Mouse (Mus musculus) forebrain, embryonic 13.5 days (tissue): ENCODE measurements around the gene Cyp4a31. TPM values are rescaled to one million over a fixed set of nuclear protein-coding genes. Genes with fewer than 3 reads are reported as not detected.
"Not testable (repeated sequence)": the region's sequence is repeated elsewhere in the genome, so short reads cannot be mapped to it uniquely, and the experiment has no call there.

Experiments used
- ATAC-seq: fragments of 200-750 bp; cut with Nextera tagmentation; 2 replicates; pipeline ENCODE4 v1.8.0; 2017
- H3K27ac ChIP-seq: fragments of 300-500 bp; sonication (generic); 2 replicates; pipeline ENCODE4 v1.5.1; 2015; ENCODE audit warnings: inconsistent platforms, mild to moderate bottlenecking, moderate library complexity
- H3K27me3 ChIP-seq: fragments of 300-500 bp; sonication (generic); 2 replicates; pipeline ENCODE4 v1.6.1; 2015; ENCODE audit warnings: mild to moderate bottlenecking, inconsistent platforms
- H3K36me3 ChIP-seq: fragments of 300-500 bp; sonication (generic); 2 replicates; pipeline ENCODE4 v1.6.1; 2015; ENCODE audit warnings: mild to moderate bottlenecking, inconsistent platforms; ENCODE audit not compliant: poor library complexity, severe bottlenecking
- H3K4me1 ChIP-seq: fragments of 300-500 bp; sonication (generic); 2 replicates; pipeline ENCODE4 v1.6.1; 2015; ENCODE audit warnings: inconsistent platforms
- H3K4me2 ChIP-seq: fragments of 300-500 bp; sonication (generic); 2 replicates; pipeline ENCODE4 v1.6.1; 2015; ENCODE audit warnings: inconsistent platforms, mild to moderate bottlenecking, moderate library complexity
- H3K4me3 ChIP-seq: fragments of 300-500 bp; sonication (generic); 2 replicates; pipeline ENCODE4 v1.5.1; 2015; ENCODE audit warnings: mild to moderate bottlenecking, inconsistent platforms
- H3K9ac ChIP-seq: fragments of 300-500 bp; sonication (generic); 2 replicates; pipeline ENCODE4 v1.6.1; 2015; ENCODE audit warnings: mild to moderate bottlenecking, inconsistent platforms
- H3K9me3 ChIP-seq: fragments of 300-500 bp; sonication (generic); replicated peaks from 2 replicates; pipeline ENCODE4 v1.6.1; 2016; ENCODE audit warnings: inconsistent platforms
- WGBS: fragments of 180-500 bp; shearing (Covaris S2); methylation state at CpG from one replicate; pipeline ENCODE4 v1.1.7; 2015; 5-methylcytosine and 5-hydroxymethylcytosine counted together
- polyA plus RNA-seq: library from polyadenylated mRNA; unstranded; fragments of >200 nt; fragmentation: Nextera tagmentation; extraction: Ambion mirVana; gene quantifications from 2 replicates; pipeline ENCODE4 v1.2.1, GENCODE M21; 2015

The Cyp4a31 gene
- polyA plus RNA-seq: not detected in 2 replicates

DNA sequence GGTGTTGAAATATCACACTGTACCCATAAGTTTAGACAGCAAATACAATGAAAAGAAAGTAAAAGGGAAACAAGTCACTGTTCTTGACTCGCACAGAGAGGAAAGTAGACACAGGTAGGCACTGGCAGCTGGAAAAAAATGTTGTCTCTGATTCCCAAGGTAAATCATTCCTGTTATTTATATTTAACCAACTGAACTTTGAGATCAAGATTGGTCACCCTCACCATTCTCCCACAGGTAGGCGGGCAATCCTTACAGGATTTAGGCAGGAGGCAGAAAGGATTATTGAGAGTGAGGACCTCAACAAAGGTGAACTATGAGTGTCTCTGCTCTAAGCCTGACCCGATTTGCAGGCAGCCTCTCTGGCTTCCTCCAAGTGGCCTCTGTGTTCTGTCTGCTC lies at the start of gene Cyp4a31:
Gene Cyp4a31 (plus strand): TSS at position 249 of the 400 bp plus-strand sequence.
- no peak within 1 kb of the TSS for H3K27ac ChIP-seq
- no peaks in the 10 kb centered on the region for H3K4me1 ChIP-seq
- 85% methylated on average over 3 of the region's 3 CpGs for WGBS
- no peak within 1 kb of the TSS for H3K4me3 ChIP-seq
- no peak within 1 kb of the TSS for H3K9ac ChIP-seq
- H3K9me3 ChIP-seq: no peaks in the 10 kb centered on the region
- no peaks in the 10 kb centered on the region for H3K36me3 ChIP-seq
- ATAC-seq: no peak
- H3K4me2 ChIP-seq: no peak within 1 kb of the TSS
- no peaks in the 10 kb centered on the region for H3K27me3 ChIP-seq

DNA sequence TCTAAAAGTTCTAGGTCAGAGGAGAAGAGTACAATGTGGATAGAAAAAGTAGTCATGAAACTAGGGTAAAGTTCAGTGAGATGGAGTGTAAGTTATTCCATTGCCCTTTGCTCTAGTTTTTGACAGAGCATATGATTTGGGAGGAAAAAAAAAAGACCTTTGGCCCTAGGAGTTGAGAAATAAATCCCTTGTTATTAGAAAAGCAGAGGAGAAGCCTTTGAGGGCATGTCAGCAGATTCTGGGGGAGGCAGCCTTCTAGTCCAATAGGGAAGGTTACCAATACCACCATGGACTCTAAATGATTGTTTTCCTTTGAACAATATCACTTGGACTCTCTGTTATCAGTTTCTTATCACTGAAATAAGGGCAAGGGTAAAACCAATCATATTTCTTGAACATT lies 49.5 kb upstream of the Cyp4a31 start:
- not testable (repeated sequence) for H3K27me3 ChIP-seq, H3K9me3 ChIP-seq, H3K36me3 ChIP-seq, ATAC-seq, H3K4me1 ChIP-seq, H3K27ac ChIP-seq, H3K9ac ChIP-seq, H3K4me2 ChIP-seq, H3K4me3 ChIP-seq

DNA sequence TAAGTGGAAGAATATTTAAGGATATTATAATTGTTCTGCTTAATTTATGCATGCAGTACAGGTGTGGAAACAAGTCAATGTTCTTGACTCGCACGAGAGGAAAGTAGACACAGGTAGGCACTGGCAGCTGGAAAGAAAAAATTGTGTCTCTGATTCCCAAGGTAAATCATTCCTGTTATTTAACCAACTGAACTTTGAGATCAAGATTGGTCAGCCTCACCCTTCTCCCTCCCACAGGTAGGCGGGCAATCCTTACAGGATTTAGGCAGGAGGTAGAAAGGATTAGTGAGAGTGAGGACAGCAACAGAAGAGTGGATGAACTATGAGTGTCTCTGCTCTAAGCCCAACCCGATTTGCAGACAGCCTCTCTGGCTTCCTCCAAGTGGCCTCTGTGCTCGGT lies 45.4 kb upstream of the Cyp4a31 start, which contains the start of gene Cyp4a10:
Gene Cyp4a10 (plus strand): TSS at position 265 of the 400 bp plus-strand sequence.
- not testable (repeated sequence) for H3K9ac ChIP-seq, H3K27me3 ChIP-seq, H3K4me1 ChIP-seq, H3K9me3 ChIP-seq, ATAC-seq, H3K27ac ChIP-seq, H3K36me3 ChIP-seq, H3K4me3 ChIP-seq, H3K4me2 ChIP-seq
- 73% methylated on average over 5 of the region's 5 CpGs for WGBS

DNA sequence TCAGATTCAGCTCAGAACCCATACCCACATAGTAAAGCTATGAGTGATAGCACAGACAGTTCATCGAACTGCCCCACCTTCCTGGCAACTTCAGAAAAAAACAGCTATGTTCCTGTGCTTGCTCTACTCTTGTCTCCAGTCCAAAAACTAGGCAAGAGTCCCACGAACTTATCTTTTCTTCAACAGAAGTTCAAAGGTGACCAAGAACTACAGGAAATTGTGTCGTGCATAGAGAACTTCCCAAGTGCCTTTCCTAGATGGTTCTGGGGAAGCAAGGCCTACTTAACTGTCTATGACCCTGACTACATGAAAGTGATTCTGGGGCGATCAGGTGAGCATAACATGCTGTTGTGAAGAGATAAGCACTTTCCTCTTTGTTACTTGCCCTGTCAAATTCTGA lies 44.0 kb upstream of the Cyp4a31 start:
- no peak overlapping the region for H3K4me3 ChIP-seq
- no peaks in the 10 kb centered on the region for H3K27me3 ChIP-seq
- H3K27ac ChIP-seq: no peak overlapping the region
- no peaks in the 10 kb centered on the region for H3K4me1 ChIP-seq
- H3K4me2 ChIP-seq: no peak overlapping the region
- 85% methylated on average over 4 of the region's 4 CpGs for WGBS
- no peaks in the 10 kb centered on the region for H3K9me3 ChIP-seq
- no peak for ATAC-seq
- H3K36me3 ChIP-seq: no peaks in the 10 kb centered on the region
- H3K9ac ChIP-seq: no peak overlapping the region

DNA sequence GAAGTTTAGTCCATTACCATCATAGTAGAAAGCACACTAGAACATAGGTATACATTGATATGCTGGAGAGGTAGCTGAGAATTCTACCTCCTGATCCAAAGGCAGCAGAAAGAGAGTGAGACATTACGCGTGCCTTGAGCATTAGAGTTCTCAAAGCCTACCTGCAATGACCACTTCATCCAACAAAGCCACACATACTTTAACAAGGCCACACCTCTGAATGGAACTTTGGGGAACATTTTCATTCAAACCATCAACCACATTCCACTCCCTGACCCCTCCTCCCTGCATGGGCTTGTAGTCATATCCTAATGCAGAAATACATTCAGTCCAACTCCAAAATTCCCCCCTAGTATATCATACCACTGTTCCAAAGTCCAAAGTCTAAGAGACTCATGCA lies 41.7 kb upstream of the Cyp4a31 start:
- no peak for ATAC-seq
- Histone ChIP-seq H3K9me3 (no peaks in the 10 kb centered on the region), H3K27me3 (no peaks in the 10 kb centered on the region)

DNA sequence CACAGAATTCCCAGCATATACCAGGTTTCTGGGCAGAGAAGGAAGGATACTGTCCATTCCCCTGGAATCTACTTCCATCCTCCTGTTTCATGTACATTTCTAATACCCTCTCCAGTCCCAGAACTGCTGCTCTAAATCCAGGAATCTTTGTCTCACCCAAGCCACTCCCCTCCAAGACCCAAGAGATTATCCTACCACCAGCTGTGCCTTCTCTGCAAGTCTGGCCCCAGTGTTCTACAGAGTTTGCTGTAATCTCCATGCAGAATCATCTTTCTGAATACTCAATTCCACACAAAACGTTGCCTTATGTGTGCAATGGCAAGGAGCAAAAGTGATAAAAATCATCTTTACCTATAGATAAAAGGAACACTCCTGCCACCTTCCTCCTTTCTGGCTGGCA lies 18.3 kb upstream of the Cyp4a31 start:
- H3K27ac ChIP-seq: no peak overlapping the region
- WGBS: 33% methylated on average over 1 of the region's 1 CpGs
- ATAC-seq: no peak

More for the DNA sequence above, 41.7 kb upstream of the Cyp4a31 start:
- H3K27ac ChIP-seq: no peak overlapping the region
- WGBS: 96% methylated on average over 2 of the region's 2 CpGs
- no peak overlapping the region for H3K9ac ChIP-seq
- H3K4me2 ChIP-seq: no peak overlapping the region
- no peak overlapping the region for H3K4me3 ChIP-seq
- no peaks in the 10 kb centered on the region for H3K36me3 ChIP-seq
- H3K4me1 ChIP-seq: no peaks in the 10 kb centered on the region

DNA sequence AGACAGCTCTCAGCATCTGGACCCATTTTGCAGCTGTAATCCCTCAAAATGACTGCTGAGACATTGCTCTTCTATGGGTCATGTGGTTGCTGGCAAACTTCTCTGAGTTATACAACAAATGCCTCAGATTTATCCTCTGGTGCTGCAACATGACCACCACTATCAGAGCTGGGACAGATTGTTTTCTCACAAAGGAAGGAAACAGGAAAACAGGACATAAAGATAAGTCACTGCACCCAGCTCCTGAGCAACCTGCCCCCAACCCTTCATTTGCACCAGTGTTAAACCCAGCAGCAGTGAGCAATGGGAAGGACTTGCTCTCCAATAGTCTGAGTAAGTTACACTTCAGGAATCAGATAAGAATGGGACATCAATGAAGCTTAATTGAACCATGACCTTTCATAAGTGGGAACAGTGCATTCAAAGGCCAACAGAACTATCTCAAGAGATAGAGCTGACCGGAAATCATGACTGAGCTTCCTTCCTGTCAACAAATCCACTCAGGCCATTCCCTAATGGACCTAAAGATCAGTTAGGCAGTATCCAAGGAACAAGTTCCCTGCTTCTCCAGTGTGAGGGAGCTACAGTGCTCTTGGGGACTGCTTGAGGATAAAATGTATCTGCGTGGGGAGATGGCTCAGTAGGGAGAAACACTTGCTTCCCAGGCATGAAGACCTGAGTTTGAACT lies 17.2 kb upstream of the Cyp4a31 start:
- H3K9ac ChIP-seq: no peak overlapping the region
- WGBS: 84% methylated on average over 2 of the region's 2 CpGs
- no peak overlapping the region for H3K27ac ChIP-seq
- no peaks in the 10 kb centered on the region for H3K36me3 ChIP-seq
- H3K4me1 ChIP-seq: no peaks in the 10 kb centered on the region
- no peak overlapping the region for H3K4me3 ChIP-seq
- no peak for ATAC-seq
- H3K4me2 ChIP-seq: no peak overlapping the region
- H3K27me3 ChIP-seq: no peaks in the 10 kb centered on the region
- H3K9me3 ChIP-seq: no peaks in the 10 kb centered on the region

More for the DNA sequence above, 18.3 kb upstream of the Cyp4a31 start:
- Histone ChIP-seq H3K9ac (no peak overlapping the region), H3K4me3 (no peak overlapping the region), H3K27me3 (no peaks in the 10 kb centered on the region), H3K4me1 (no peaks in the 10 kb centered on the region), H3K9me3 (no peaks in the 10 kb centered on the region), H3K36me3 (no peaks in the 10 kb centered on the region), H3K4me2 (no peak overlapping the region)

DNA sequence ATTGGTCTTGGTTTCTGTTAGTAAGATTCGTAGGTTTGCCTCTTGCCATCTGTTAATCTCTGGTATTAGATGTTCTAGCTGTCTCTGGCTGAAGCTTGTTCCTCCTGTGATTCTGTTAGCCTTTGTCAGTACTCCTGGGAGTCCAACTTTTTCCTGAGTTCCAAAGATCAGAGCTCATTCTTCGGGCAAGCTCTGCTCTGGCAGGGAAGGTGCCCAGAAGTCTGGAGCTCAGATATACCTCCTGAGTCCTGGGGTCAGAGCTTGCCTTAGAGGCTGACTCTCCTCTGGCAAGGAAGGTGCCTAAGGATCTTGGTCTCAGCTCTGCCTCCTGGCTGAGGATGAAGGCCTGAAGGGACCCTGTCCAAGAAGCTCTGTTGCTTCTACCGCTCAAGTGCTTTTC lies 10.7 kb upstream of the Cyp4a31 start:
- Histone ChIP-seq H3K27me3 (no peaks in the 10 kb centered on the region), H3K9me3 (no peaks in the 10 kb centered on the region), H3K36me3 (no peaks in the 10 kb centered on the region), H3K27ac (no peak overlapping the region), H3K4me1 (no peaks in the 10 kb centered on the region), H3K4me3 (no peak overlapping the region), H3K9ac (no peak overlapping the region), H3K4me2 (no peak overlapping the region)
- ATAC-seq: no peak
- WGBS: 85% methylated on average over 3 of the region's 3 CpGs

DNA sequence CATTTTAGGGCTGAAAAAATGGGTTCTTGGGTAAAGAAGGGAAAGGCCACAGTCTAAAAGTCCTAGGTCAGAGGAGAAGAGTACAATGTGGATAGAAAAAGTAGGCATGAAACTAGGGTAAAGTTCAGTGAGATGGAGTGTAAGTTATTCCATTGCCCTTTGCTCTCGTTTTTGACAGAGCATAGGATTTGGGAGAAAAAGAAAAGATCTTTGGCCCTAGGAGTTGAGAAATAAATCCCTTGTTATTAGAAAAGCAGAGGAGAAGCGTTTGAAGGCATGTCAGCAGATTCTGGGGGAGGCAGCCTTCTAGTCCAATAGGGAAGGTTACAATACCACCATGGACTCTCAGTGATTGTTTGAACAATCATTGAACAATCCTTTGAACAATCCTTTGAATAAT lies 7.9 kb upstream of the Cyp4a31 start:
- WGBS: 65% methylated on average over 2 of the region's 2 CpGs
- no peak overlapping the region for H3K4me3 ChIP-seq
- H3K9ac ChIP-seq: no peak overlapping the region
- H3K36me3 ChIP-seq: no peaks in the 10 kb centered on the region
- H3K27me3 ChIP-seq: no peaks in the 10 kb centered on the region
- H3K9me3 ChIP-seq: no peaks in the 10 kb centered on the region
- ATAC-seq: no peak
- H3K4me2 ChIP-seq: no peak overlapping the region
- no peak overlapping the region for H3K27ac ChIP-seq
- H3K4me1 ChIP-seq: no peaks in the 10 kb centered on the region

DNA sequence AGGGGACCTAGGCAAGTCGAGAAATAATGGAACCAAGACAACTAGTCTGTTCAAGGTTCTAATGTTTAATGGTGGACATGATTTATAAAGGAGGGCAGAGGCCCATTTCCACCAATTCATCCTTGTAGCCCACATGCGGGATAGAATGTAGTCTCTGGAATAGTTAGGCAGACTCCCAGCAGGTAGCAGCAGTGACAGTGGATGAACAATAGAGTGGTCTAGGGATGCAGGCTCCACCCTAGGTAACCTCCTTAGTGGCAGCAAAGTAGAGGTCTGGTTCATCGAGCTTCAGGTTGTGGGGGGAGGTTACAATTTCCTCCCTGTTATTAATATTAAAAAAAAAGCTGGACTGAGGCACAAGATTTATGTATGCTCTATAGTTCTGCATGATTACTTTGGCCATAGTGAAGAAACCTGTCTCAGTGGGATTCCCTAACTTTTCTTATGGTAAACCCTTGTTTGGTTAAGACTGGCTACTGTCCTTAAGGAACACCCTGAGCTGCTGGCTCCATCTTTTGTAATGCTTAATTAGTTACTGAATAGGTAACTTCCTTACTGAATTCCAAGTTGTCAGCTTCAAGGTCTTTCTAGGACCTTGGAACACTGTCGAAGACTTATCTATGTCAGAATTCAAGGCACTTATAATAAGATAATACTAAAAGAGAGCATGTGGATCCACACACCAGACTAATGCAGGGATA lies 5.4 kb upstream of the Cyp4a31 start:
- no peaks in the 10 kb centered on the region for H3K9me3 ChIP-seq
- H3K4me2 ChIP-seq: no peak overlapping the region
- WGBS: 44% methylated on average over 4 of the region's 4 CpGs
- no peaks in the 10 kb centered on the region for H3K36me3 ChIP-seq
- no peak overlapping the region for H3K9ac ChIP-seq
- no peak for ATAC-seq
- no peaks in the 10 kb centered on the region for H3K4me1 ChIP-seq
- no peak overlapping the region for H3K27ac ChIP-seq
- H3K27me3 ChIP-seq: no peaks in the 10 kb centered on the region
- H3K4me3 ChIP-seq: no peak overlapping the region

DNA sequence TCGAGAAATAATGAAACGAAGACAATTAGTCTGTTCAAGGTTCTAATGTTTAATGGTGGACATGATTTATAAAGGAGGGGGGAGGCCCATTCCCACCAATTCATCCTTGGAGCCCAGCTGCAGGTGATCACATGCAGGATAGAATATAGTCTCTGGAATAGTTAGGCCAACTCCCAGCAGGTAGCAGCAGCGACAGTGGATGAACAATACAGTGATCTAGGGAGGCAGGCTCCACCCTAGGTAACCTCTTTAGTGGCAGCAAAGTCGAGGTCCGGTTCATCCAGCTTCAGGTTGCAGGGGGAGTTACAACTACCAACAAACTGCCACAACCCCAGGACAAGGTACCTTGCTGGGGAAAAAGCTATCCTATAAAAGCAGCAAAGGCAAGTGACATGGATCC lies 2.2 kb upstream of the Cyp4a31 start:
- WGBS: 48% methylated on average over 5 of the region's 5 CpGs
- not testable (repeated sequence) for H3K4me3 ChIP-seq, H3K4me1 ChIP-seq, H3K27me3 ChIP-seq, H3K9me3 ChIP-seq, H3K27ac ChIP-seq, ATAC-seq, H3K36me3 ChIP-seq, H3K9ac ChIP-seq, H3K4me2 ChIP-seq

DNA sequence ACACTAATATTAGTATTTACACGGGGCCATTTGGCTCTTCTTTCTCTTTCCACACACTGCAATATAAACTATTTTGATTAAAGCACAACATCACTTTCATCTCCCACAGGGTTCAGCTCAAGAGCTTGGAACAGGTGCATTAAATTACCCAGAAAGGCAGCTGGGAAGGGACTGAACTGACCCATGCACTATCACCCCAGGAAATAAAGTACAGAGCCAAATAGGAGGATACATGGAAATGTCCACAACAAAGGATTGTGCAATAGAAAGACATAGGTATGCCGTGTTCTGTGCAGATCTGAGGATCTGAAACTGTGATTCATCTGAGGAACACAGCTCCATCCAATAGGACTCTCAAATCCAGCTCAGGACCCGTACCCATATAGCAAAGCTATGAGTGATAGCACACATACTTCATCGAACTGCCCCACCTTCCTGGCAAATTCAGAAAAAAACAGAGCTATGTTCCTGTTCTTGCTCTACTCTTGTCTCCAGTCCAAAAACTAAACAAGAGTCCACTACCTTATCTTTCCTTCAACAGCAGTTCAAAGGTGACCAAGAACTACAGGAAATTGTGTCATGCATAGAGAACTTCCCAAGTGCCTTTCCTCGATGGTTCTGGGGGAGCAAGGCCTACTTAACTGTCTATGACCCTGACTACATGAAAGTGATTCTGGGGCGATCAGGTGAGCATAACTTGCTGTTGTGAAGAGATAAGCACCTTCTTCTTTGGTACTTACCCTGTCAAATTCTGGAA lies 1.2 kb downstream of the Cyp4a31 start:
- not testable (repeated sequence) for H3K9me3 ChIP-seq, H3K4me2 ChIP-seq, H3K4me1 ChIP-seq, H3K9ac ChIP-seq, H3K4me3 ChIP-seq, H3K27ac ChIP-seq, ATAC-seq, H3K27me3 ChIP-seq, H3K36me3 ChIP-seq
- WGBS: 87% methylated on average over 6 of the region's 6 CpGs
